Mouse (Mus musculus) common myeloid progenitor, adult 5-6 weeks (primary cell): ENCODE results near the gene Polr1d. TPM values are rescaled to one million over a fixed set of nuclear protein-coding genes. Genes with fewer than 3 reads are reported as not detected.

Experiments
- ATAC-seq: replicated peaks from 2 replicates; pipeline ENCODE4 v1.8.0; 2016; ENCODE audit warnings: low read depth, mild to moderate bottlenecking, moderate TSS enrichment, inconsistent platforms; ENCODE audit not compliant: poor library complexity, severe bottlenecking
- total RNA-seq: library from RNA; stranded (forward); fragments of 200-1000, 187-1606 nt; gene quantifications from 2 replicates; pipeline ENCODE4 v1.2.3, GENCODE M21; 2017

Gene Polr1d
- total RNA-seq, 1 experiment from 2014 or later, result 126 TPM

DNA sequence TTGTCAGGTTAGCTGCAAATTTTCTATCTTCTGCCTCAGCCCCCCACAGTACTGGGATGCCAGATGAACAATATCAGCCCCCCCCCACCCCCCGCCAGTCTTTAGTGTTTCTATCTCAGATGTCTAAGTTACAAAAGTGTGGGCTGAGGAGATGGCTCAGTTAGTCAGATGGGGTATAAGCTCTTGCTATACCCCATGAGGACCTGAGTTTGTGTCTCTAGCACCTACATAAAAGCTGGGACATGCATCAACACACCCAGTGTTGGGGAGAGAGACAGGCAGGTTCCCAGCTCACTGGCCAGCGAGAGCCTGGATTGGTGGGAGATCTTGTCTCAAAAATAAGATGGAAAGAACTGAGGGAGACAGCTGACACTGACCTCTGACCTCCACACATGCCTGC is 52.6 kb downstream of the Polr1d start:
- ATAC-seq, result no peak

DNA sequence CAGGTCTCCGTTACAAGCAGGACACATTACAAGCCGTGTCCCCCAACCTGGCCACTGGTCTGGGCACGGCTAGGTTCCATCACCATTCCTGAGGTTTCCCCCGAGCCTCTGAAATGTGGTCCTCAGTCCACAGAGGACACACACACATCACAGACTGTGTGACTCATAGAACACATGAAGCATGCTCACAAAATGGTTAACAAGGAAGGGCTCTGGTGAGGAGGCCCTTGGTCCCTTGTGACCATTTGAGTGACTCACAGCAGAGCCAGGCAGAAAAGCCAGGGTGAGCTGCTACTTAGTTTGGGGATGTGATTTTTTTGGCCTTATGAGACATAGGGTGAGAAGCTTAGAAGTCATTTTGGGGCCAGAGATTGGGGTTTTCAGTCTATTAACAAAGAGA is 55.1 kb downstream of the Polr1d start:
- no peak for ATAC-seq

DNA sequence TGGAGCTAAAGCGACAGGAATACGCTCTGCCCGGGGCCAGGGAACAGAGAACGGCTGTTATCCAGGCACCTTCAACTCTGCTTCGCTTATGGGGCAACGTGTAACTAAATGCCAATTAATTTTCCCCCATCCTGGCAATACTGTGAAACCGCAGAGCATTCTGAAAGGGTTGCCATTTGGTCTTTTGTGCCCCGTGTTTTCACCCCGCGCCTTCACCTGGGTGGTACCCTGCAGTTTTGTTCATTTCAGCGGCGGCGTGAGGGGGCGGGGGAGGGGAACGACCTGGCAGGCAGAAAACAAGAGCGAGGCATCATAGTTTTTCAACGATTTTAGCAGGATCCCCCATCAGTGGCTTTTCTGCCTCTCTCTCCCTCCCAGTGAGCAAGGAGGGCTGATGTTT is 56.8 kb downstream of the Polr1d start:
- ATAC-seq, result no peak

DNA sequence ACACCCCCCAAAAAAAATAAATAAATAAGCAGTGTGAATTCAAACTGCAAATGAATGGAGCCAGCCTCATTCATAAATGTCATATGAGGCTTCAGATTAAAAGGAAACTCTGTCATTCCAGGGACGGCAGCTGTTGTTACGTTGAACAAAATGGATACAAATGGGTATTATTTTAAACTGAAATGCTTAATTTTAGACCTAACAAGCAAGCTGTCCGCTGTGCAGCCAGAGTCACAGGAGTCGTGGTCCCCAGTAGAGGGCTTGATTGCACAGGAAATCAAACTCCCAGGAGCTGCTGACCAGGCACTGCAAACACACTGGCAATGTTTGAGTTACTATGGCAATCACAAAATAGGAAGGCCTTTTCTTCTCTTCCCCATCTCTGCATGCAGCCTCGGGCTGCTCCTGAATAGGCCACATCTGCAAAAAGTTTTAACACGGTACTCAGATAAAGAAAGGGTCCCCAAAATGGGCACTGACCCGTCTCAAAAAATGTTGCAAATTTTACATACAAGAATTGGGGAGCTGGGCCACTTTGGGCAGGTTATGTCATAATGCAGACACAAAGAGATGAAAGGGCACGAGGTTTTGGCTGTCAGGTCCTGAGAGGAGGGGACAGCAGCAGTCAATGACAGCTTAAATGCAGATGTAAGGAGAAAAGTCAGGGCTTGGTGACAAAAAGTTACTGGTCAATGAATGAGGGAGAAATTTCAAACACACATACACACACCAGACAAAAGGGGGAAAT is 57.7 kb downstream of the Polr1d start:
- no peak for ATAC-seq

DNA sequence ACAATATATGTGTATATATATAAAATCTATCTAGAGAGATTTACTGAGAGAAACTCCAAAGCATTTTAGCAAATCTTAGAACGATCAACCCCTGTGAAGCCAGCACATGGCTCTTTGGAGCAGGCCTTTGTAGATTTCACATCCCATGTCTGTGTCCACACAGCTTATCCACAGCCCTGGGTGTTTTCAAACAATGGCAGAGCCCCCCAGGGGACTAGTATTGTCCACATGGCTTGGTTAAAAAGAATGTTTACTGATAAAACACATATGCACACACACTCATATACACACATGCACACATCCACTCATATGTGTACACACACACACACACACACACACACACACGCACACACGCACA is 58.2 kb downstream of the Polr1d start:
- no peak for ATAC-seq

DNA sequence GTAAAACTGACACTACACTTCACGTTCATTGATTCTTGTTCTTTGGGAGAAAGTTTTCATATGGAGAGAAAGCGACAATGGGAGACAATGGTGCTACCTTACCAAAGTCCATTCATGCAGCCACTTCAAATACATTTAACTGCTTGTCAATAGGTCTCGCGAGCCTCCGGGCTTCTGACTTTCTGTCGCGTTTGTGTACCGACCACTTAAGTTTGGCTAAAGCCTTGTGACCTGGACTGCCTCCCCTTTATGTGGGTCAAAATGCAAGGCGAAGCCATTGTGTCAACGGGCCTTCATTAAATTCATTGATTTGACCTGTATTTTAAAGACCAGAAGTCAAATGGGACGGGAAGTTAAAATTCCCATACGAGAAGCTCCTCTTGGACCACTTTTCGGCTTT is 59.1 kb downstream of the Polr1d start:
- ATAC-seq, result no peak

DNA sequence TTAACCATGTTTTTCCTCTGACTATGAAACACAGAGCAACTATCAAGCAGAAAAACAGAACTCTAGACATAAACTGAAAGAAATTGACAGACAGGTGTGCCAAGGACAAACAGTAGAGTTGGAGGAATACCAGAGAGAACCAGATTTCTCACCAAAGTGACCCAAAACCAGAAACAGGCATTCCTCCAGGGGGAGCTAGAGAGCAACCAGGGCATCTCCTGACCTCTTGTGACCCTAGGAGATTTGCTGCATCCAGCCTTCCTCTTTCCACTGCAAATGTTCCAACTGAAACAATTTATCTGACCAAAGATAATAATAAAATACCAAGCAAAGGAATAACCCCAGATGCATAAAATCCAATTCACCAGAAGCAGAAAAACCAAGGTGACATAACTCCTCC is 70.5 kb downstream of the Polr1d start:
- no peak for ATAC-seq

DNA sequence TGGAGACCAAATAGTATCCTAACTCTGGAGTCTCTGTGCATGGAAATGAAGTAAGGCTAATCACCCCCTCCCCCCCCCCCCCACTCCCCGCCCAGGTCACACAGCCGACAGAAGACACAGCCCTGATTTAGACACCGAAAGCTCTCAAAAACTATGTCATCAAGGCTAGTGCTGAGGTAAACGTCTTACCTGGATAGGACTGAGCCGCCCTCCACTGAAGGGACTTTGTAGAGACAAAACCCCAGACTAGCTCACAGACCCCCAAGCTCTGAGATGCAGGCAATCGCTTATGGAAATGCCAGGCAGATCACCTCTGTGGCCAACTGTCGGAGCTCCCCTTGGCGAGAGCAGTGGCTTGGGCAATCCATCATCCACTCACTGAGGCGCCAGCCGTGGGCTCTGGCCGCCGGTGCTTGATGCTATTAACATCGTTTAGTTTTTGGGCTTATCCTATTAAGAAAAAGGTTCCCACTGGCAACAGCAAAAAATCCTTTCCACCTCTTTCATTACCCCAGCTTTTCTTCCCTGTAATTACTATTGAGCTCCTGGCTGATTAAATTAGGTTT is 78.0 kb downstream of the Polr1d start:
- ATAC-seq, result no peak

DNA sequence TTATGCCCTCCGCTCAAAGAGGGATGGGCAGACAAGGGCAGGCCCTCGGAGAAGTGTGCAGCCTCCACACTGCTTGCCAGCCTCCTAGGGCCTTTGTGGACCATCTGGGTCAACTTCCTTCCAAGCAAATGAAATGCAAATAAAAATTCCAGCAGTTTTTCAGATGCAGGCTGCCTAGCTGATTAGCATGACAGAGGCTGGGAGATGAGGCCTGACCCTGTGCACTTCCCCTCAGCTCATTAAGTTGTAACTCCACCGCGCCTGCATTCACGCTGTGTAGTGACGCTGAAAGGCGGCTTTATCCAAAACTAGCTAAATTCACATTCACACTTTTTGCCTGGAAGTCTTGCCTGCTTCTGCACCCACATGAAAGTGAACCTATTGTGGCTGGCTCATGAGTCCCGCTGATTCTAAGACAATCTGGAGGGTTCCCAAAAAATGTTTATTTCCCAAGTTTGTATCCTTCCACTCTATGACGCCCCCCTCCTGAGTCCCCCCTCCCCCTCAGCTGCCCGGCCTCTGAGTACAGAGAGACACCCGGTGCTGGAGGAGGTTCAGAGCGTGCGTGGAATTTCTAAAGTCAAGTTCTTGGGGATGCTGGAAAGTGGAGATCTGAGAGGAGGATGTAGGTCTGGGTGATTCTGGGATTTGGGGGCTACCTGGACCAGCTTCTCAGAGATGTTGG is 78.7 kb downstream of the Polr1d start:
- ATAC-seq, result no peak

DNA sequence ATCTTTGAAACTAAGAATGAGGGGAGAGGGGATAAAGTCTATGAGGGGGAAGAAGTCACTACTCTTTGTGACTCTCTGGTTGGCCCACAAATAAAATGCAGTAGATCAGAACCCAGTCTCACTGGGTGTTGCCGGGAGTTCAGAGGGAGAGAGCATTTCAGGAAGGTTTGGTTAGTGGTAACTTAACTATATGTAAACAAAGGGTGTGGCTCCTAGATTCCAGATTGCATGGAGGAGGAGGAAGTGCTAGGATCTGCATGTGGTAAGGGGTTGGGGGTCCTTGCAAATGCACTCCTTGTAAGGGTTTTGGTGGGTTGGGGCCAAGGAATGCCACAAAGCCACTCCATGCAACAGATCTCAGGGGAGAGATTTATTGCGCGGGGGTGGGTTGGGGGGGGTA is 79.5 kb downstream of the Polr1d start:
- ATAC-seq, result no peak

DNA sequence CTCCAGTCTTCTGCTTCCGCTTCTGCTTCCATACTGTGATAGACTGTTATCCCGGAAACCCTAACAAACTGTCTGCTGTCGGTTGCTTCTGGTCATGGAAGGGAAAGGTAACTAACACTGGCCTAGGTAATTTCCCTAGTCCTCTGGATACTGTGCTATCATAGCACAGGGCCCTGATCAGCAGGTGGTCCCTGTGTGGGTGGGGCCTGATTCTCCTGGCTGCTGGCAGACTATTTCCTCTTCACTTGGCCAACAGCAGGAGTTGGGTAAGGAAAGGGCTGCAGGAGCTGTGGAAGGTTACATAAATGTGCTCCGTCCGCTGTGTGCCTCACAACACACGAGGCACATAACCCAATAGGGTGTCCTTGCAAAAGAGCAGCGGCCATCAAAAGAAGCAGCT is 80.6 kb downstream of the Polr1d start:
- no peak for ATAC-seq

DNA sequence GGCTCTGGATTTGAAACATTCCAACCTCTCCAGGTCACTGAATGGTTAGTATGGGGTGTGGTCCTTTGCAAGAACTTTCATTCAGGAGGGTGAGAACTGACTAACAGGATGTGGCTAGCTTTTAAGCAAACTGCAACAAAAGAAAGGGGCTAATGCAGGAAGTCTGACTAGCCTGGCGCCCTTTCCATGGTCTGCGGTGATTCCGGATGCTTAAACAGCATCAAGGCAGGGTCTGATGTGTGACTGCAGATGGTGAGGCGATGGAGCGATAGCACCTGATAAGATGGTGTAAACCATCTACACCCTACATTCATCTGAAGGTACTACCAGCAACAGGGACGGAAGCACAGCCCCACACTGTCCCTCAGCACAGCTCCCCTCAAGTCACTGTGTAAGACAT is 82.5 kb downstream of the Polr1d start:
- ATAC-seq, result no peak

DNA sequence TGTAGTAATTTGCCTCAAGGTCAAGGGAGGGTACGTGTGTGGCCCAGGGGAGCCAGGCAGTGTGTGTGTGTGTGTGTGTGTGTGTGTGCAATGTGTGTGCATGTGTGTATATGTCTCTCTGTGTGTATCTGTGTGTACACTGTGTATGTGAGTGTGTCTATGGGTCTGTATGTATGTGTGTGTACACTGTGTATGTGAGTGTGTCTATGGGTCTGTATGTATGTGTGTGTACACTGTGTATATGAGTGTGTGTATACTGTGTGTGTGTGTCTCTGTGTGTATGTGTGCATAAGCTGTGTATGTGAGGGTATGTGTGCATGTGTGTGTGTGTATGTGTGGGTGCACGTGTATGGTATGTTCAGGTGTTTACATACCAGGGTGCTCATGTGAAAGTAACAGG is 82.9 kb downstream of the Polr1d start:
- ATAC-seq, result no peak

Other genes starting within 250 kb of the Polr1d start
- gene Rpl21, start 244.2 kb upstream of the Polr1d start, total RNA-seq, result 2,931 and 3,145 TPM in 2 replicates
- gene Rasl11a, start 232.0 kb upstream of the Polr1d start, total RNA-seq, result 1.2 TPM in 2 replicates
- gene Gtf3a, start 128.4 kb upstream of the Polr1d start, total RNA-seq, result 144 and 171 TPM in 2 replicates
- gene Mtif3, start 113.2 kb upstream of the Polr1d start, total RNA-seq, result 25.1 and 27.8 TPM in 2 replicates
- 5.4 and 10.8 TPM in 2 replicates for gene Lnx2, start 464 bp upstream of the Polr1d start, total RNA-seq
- not detected in 2 replicates for gene Gsx1, start 111.6 kb downstream of the Polr1d start, total RNA-seq
- not detected in 2 replicates for gene Pdx1, start 192.9 kb downstream of the Polr1d start, total RNA-seq
- not detected in 2 replicates for gene Cdx2, start 230.2 kb downstream of the Polr1d start, total RNA-seq
- gene Urad, start 245.4 kb downstream of the Polr1d start, total RNA-seq, result not detected in 2 replicates